Mouse (Mus musculus) CD4-positive, CD25-positive, alpha-beta regulatory T cell, adult 4 months (primary cell): ENCODE data around the gene Smim6. TPM values are rescaled to one million over a fixed set of nuclear protein-coding genes. Genes with fewer than 3 reads are reported as not detected.
A peak's percentile ranks its signal among the peaks of the same experiment; 100 is the strongest.

Source experiments
- ATAC-seq: one replicate; pipeline ENCODE4 v1.8.0; 2017
- polyA plus RNA-seq, 2 experiments: library from polyadenylated mRNA; unstranded; fragments of 100-300 nt; shearing (Covaris generic); gene quantifications; one replicate each; pipeline ENCODE4 v1.2.1; 2017

Smim6 gene
- polyA plus RNA-seq, 2 experiments from 2014 or later = 1.9 to 2.8 TPM

- ATAC-seq = no peak
These were observed 10.3 kb upstream of the Smim6 start for GRCm38 (mm10) chr11:115901338-115902161.

GRCm38 (mm10) chr11:115902177-115902576, 9.6 kb upstream of the Smim6 start:
- ATAC-seq = no peak

GRCm38 (mm10) chr11:115902831-115903230, 9.0 kb upstream of the Smim6 start:
- ATAC-seq = no peak

GRCm38 (mm10) chr11:115903384-115904230, 8.2 kb upstream of the Smim6 start:
- ATAC-seq = no peak

- ATAC-seq = no peak
These were observed 7.4 kb upstream of the Smim6 start for GRCm38 (mm10) chr11:115904231-115904955.

GRCm38 (mm10) chr11:115904956-115905790, 6.6 kb upstream of the Smim6 start:
- no peak for ATAC-seq

- ATAC-seq = no peak
These were observed 5.7 kb upstream of the Smim6 start for GRCm38 (mm10) chr11:115906116-115906515.

- ATAC-seq = no peak
These were observed 5.3 kb upstream of the Smim6 start for GRCm38 (mm10) chr11:115906521-115906920.

GRCm38 (mm10) chr11:115911134-115911561, 669 bp upstream of the Smim6 start:
- ATAC-seq = no peak

GRCm38 (mm10) chr11:115916579-115916978, 4.8 kb downstream of the Smim6 start:
- no peak for ATAC-seq

- no peak for ATAC-seq
These were observed 6.8 kb downstream of the Smim6 start for GRCm38 (mm10) chr11:115918637-115919036.

- ATAC-seq = no peak
These were observed 7.3 kb downstream of the Smim6 start for GRCm38 (mm10) chr11:115919073-115919472.

GRCm38 (mm10) chr11:115920110-115920818, 8.4 kb downstream of the Smim6 start:
- no peak for ATAC-seq

GRCm38 (mm10) chr11:115921986-115922385, 10.2 kb downstream of the Smim6 start:
- ATAC-seq = no peak

- ATAC-seq = no peak
These were observed 17.2 kb downstream of the Smim6 start for GRCm38 (mm10) chr11:115929031-115929430.

GRCm38 (mm10) chr11:115929818-115930217, 18.0 kb downstream of the Smim6 start:
- no peak for ATAC-seq

- no peak for ATAC-seq
These were observed 19.4 kb downstream of the Smim6 start for GRCm38 (mm10) chr11:115931235-115931634.

- peak; percentile 100 for ATAC-seq
These were observed 21.4 kb downstream of the Smim6 start, which contains the start of the genes Sap30bp and Recql5 for GRCm38 (mm10) chr11:115933108-115933746. Gene Sap30bp (plus strand): TSS chr11:115933282. Gene Recql5 (minus strand): TSS chr11:115933477.

GRCm38 (mm10) chr11:115933747-115934110, 21.9 kb downstream of the Smim6 start:
- ATAC-seq = peak; percentile 12

- ATAC-seq = peak; percentile 45
These were observed 28.0 kb downstream of the Smim6 start for GRCm38 (mm10) chr11:115939690-115940329.
